Mouse (Mus musculus): ENCODE results near the gene Irf9.

The Irf9 gene

GRCm38 (mm10) chr14:55580731-55581130 lies 22.6 kb upstream of the Irf9 start:
- no peak for DNase-seq (ENCODE audit: low spot score in 2 of 2)

DNA sequence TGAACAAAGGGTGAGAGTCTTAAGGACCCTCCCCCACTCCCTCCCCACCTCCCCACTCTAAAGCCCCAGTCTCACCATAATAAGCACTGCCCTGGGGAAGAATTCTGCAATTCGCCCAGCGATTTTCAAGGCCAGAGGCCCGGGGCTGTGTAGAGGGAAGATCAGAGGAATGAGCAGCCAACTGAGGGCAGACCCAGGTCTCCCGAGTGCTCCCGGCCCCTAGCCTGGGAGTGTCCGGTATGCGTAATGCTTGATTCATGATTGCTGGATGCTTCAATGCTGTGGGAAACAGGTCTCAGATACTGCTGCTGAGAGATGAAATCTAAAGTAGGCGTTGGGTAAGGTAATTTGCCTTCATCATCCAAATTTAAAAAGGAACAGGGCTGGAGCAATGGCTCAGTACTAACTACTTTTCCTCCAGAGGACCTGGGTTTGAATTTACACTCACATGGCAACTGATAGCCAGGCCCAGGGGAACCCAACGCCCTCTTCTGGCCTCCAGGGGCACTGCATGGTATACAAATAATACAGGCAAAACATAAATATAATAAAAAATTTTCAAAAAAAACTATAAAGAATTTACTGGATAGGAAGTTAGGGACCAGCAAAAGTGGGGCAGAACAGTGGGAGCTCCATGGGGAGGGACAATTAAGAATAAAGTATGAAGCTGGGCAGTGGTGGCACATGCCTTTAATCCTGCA lies 21.2 kb upstream of the Irf9 start:
- no peak for DNase-seq (ENCODE audit: low spot score in 2 of 2)

DNA sequence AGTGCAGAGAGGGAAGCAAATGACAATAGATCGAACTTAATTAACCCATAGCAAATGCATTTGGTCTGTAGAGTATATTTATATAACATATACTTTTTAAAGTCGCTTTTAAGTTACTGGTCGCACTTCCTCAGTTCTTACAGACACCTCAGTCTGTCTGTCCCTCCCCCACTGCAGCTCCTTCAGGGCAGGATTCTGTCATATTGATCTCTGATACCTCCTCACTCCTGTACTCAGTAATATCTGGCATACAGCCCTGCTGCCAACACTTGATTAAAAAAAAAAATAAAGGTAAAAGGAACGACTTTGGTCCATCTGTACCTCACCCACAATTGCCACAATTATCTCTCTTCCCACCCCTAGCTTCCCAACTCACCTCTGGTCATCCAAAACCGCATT lies 19.1 kb upstream of the Irf9 start:
- DNase-seq (ENCODE audit: low spot score in 2 of 2) = no peak

DNA sequence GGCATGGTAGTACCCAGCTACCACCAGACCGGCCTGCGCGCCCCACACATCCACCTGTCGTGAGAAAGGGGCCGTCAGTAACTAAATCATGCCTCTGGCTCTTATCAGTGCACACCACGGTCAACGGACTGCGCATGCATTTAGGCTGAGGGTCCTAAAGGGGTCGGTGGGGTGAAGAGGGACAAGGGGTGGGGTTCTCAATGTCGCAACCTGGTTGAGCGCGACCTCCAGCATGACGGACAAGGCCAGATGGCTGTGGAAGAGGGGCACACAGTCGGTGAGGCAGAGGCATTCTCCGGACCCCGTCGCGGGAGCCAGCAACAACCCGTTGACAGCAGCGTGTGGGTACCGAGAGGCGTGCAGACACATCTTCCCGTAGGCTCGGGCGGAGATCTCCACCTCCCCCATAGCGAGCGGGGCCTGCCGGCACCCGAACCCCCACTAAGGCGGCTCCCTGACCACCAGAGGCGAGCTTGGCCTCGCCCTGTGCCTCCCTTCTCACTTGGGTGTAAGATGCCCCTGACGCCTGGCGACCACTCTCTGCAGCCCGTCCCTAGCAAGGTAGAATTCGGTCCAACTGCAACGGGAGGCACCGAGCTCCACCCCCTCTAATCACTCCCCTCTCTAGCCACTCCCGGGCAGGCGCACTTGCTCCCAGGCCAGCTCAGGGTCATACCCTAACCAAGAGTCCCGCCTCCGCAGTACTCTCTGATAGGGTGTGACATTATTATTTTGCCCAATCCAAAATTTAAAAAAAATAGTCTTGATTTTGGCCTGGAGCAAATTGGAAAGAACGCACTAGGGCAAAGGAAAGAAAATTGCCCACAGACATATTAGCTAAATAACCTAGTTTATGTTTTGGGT lies 18.4 kb upstream of the Irf9 start, which contains the start of gene Emc9:
Gene Emc9, minus strand, starts transcription at position 601 of the 864 bp plus-strand sequence.
- DNase-seq (ENCODE audit: low spot score in 2 of 2) = peak; percentile 64 to 67

- DNase-seq (ENCODE audit: low spot score in 2 of 2) = no peak
Measured at GRCm38 (mm10) chr14:55585566-55585960, 17.8 kb upstream of the Irf9 start.

GRCm38 (mm10) chr14:55586149-55586548 lies 17.2 kb upstream of the Irf9 start:
- no peak for DNase-seq (ENCODE audit: low spot score in 2 of 2)

DNA sequence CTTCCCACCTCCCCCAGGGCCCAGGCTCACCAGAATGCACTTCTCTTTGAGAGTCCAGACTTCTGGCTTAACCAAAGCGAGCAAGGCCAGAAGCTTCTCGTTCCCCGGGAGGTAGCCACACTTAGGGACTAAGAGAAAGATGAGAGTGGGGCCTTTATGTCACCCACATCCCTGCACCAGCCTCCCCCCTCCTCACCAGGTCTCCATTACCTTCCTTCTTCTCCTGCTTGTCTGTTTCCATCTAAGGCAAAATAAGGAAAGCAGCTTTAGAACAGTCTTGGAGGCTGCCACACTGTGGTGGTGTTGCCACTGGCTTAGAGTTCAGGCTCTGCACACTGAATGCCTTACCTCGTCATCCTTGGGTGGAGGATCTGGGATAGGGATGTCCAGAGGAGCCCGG lies 14.1 kb upstream of the Irf9 start:
- DNase-seq (ENCODE audit: low spot score in 2 of 2) = no peak

DNA sequence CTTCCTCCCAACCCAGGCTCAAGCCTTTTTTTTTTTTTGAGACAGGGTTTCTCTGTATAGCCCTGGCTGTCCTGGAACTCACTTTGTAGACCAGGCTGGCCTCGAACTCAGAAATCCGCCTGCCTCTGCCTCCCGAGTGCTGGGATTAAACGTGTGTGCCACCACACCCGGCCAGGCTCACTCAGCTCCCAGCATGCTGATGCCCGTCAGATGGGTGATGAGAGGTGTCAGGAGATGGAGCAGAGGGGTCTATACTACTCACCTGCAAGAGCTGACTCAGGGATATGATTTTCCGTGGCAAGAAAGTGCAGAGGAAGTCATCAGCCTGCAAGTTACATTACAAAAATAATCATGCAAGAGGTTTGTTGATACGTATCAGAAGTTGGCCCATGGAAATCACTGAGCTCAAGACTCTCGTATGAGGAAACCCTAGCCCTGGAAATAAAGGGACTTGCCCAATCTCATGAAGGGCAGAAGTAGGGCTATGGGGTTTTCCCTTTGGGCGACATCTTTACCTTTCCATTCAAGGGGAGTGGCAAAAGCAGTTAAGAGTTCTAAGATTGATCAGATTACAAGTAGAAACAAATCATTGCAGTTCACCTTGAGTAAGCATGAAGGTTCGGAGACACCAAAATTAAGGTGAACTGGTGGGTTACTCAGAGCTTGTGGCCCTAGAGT lies 13.5 kb upstream of the Irf9 start:
- no peak for DNase-seq (ENCODE audit: low spot score in 2 of 2)

GRCm38 (mm10) chr14:55590748-55591330 lies 12.5 kb upstream of the Irf9 start, which contains the start of gene Psme2:
Gene Psme2 (minus strand): TSS chr14:55591113.
- DNase-seq (ENCODE audit: low spot score in 2 of 2) = peak; percentile 89 to 93

DNA sequence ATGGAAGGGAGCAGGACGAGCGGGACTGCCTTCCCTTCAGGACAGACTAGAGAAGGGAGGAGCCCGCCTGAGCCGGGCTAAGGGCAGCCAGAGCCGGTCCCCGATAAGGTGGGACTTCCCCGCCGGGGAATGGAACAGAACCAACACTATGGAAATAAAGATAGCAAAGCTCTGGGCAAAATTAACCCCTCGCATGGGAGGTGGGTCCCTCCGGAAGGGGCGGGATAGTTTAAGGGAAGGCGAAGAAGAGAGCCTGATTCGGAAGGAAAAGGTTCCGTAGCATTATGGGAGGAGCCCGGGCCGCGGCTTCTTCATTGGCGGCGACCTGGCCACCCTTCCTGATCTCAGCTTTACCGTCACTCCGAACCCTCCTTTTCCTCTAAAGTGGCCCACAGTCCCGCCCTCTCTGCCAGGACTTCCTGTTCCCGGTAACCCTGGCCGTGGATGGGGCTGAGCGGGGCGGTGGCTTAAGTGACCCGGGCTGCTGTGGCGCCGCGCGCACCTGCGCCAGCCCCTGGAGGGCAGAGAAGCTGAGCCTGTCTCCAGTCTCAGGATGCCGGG lies 12.0 kb upstream of the Irf9 start, which contains the start of gene Rnf31:
Gene Rnf31, plus strand, starts transcription at position 378 of the 561 bp plus-strand sequence.
- DNase-seq (ENCODE audit: low spot score in 2 of 2) = peak; percentile 95

- no peak for DNase-seq (ENCODE audit: low spot score in 2 of 2)
Measured at GRCm38 (mm10) chr14:55592226-55592625, 11.1 kb upstream of the Irf9 start.

DNA sequence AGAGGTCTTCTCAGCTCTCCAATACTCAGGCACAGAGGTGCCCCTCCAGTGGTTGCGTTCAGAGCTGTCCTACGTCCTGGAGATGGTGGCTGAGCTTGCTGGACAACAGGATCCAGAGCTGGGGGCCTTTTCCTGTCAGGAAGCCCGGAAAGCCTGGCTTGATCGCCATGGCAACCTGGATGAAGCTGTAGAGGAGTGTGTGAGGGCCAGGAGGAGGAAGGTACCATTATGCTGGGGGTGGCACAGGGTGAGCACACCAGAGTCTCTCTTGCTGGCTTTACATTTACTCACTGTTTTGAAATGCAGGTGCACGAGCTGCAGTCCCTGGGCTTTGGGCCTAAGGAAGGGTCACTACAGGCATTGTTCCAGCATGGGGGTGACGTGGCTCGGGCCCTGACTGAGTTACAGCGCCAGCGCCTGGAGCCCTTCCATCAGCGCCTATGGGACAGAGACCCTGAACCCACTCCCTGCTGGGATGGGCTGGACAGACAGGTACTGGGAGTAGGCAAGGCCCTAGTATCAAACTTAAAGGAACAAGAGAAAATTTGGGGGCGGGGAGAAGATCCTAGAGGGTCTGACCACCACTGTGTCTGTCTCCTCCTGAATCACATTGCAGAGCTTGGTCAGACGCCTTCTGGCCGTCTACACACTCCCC lies 7.2 kb upstream of the Irf9 start:
- peak in 1 of 2 experiments; percentile 25 for DNase-seq (ENCODE audit: low spot score in 2 of 2)

DNA sequence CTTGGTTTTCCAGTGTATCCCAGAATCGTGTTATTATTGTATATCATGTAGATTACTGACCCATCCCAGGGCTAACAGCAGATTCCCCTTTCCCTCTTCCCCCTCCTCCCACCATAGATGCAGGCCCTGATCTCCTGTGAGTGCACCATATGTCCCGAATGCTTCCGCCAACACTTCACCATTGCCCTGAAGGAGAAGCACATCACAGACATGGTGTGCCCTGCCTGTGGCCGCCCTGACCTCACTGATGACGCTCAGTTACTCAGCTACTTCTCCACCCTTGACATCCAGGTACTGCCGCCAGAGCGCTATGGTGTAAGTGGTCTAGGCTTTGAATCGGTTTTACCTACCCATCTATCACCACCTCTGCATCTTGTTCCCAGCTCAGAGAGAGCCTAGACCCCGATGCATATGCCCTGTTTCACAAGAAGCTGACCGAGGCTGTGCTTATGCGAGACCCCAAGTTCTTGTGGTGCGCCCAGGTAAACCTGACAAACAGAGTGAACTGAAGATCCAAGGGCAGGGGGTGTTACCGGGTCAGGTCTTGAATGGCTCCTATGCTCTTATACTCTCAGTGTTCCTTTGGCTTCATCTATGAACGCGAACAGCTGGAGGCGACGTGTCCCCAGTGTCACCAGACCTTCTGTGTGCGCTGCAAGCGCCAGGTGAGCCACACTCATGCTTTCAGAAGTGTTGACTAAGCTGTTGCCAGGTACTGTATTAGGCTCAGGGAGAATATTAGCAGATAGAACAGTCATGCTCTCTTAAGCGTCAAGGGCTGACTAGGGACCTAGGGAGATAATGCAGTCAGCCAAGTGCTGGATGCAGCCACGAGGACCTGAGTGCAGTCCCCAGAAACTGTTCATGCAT lies 4.6 kb upstream of the Irf9 start:
- DNase-seq (ENCODE audit: low spot score in 2 of 2) = no peak

- peak; percentile 84 to 91 for DNase-seq (ENCODE audit: low spot score in 2 of 2)
Measured at GRCm38 (mm10) chr14:55603633-55604576, 534 bp downstream of the Irf9 start.

DNA sequence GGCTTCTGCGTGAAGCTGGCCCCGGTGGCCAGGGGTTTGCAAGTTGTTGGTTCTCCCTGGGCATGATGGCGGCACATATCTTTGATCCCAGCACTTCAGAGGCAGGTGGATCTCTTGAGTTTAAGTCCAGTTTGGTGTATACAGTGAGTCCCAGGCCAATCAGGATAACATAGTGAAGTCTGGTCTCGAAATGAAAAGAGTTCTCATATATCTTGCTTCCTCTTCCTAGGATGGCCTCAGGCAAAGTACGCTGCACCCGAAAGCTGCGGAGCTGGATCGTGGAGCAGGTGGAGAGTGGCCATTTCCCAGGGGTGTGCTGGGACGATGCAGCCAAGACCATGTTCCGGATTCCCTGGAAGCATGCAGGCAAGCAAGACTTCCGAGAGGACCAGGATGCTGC lies 1.5 kb downstream of the Irf9 start:
- no peak for DNase-seq (ENCODE audit: low spot score in 2 of 2)

DNA sequence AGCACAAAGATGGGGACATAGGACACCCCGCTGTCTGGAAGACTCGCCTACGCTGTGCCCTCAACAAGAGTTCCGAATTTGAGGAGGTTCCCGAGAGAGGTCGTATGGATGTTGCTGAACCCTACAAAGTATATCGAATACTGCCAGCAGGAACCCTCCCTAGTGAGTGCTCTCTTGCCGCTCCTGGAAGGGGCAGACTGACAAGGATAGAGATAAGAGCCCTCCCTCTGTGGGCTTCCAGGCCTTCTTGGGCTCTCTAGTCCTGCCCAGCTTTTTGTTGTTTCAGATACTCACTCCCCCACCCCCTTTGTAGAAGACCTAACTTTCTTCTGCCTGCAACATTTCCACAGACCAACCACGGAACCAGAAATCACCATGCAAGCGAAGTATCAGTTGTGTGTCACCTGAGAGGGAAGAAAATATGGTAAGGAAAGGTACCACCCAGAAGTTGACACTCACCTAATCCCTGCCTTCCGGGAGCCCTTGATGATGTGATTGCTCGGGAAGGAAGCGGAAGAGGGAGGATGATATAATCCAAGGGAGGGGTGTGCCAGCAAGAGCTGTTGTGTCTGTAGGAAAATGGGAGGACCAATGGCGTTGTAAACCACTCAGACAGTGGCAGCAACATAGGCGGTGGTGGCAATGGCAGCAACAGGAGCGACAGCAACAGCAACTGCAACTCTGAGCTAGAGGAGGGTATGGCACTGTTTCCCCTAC lies 2.5 kb downstream of the Irf9 start:
- no peak for DNase-seq (ENCODE audit: low spot score in 2 of 2)

GRCm38 (mm10) chr14:55608339-55608738 lies 5.0 kb downstream of the Irf9 start:
- no peak for DNase-seq (ENCODE audit: low spot score in 2 of 2)

DNA sequence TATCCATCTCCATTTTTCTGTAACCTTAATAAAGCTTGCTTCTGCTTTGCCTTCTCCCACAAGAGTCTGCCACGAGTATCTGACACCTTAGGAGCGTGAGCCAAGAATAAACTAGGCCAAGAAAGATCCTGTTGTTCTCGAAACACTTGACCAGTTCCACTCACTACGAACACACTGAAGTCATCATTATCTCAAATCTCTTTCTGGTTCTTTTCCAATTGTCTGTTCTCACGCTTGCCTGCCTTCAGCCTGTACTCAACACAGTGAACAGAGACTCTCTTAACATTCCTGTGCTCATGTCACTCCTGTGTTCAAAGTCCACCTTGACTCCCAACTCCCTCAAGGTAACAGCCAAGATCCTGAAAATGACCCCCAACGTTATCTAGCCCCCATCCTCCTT lies 10.0 kb downstream of the Irf9 start:
- no peak for DNase-seq (ENCODE audit: low spot score in 2 of 2)
